Mouse (Mus musculus): ENCODE results near the gene Ank2.

The Ank2 gene

GRCm38 (mm10) chr3:127282277-127282676 is 216.9 kb downstream of the Ank2 start:
- no peak for DNase-seq

GRCm38 (mm10) chr3:127281390-127281789 is 217.8 kb downstream of the Ank2 start:
- no peak for DNase-seq

- no peak for DNase-seq
Measured at GRCm38 (mm10) chr3:127280376-127280775, 218.8 kb downstream of the Ank2 start.

GRCm38 (mm10) chr3:127275953-127276352 is 223.2 kb downstream of the Ank2 start:
- DNase-seq: no peak

GRCm38 (mm10) chr3:127272801-127273200 is 226.3 kb downstream of the Ank2 start:
- DNase-seq: no peak

GRCm38 (mm10) chr3:127269616-127270015 is 229.5 kb downstream of the Ank2 start:
- no peak for DNase-seq

- no peak for DNase-seq
Measured at GRCm38 (mm10) chr3:127267846-127268245, 231.3 kb downstream of the Ank2 start.

GRCm38 (mm10) chr3:127265732-127266131 is 233.4 kb downstream of the Ank2 start:
- no peak for DNase-seq

- no peak for DNase-seq
Measured at GRCm38 (mm10) chr3:127265182-127265581, 234.0 kb downstream of the Ank2 start.

- no peak for DNase-seq
Measured at GRCm38 (mm10) chr3:127260786-127261166, 238.4 kb downstream of the Ank2 start.

GRCm38 (mm10) chr3:127260007-127260785 is 239.0 kb downstream of the Ank2 start:
- no peak for DNase-seq

GRCm38 (mm10) chr3:127258466-127259075 is 240.6 kb downstream of the Ank2 start:
- no peak for DNase-seq

- no peak for DNase-seq
Measured at GRCm38 (mm10) chr3:127257969-127258368, 241.2 kb downstream of the Ank2 start.

GRCm38 (mm10) chr3:127257279-127257925 is 241.7 kb downstream of the Ank2 start:
- no peak for DNase-seq

GRCm38 (mm10) chr3:127256681-127257080 is 242.5 kb downstream of the Ank2 start:
- DNase-seq: no peak

GRCm38 (mm10) chr3:127250930-127251329 is 248.2 kb downstream of the Ank2 start:
- no peak for DNase-seq

- no peak for DNase-seq
Measured at GRCm38 (mm10) chr3:127248611-127249010, 250.5 kb downstream of the Ank2 start.

- DNase-seq: no peak
Measured at GRCm38 (mm10) chr3:127246989-127247708, 252.0 kb downstream of the Ank2 start.

- no peak for DNase-seq
Measured at GRCm38 (mm10) chr3:127243928-127244642, 255.1 kb downstream of the Ank2 start.

- DNase-seq: no peak
Measured at GRCm38 (mm10) chr3:127242234-127242810, 256.8 kb downstream of the Ank2 start.

- no peak for DNase-seq
Measured at GRCm38 (mm10) chr3:127235271-127235670, 263.9 kb downstream of the Ank2 start.

Data from B cell, adult 2 months (primary cell).